Mouse (Mus musculus) embryonic facial prominence, embryonic 11.5 days (tissue): ENCODE data around the gene Gpnmb. TPM values are rescaled to one million over a fixed set of nuclear protein-coding genes. Genes with fewer than 3 reads are reported as not detected.

ENCODE experiments used
- ATAC-seq: fragments of 200-750 bp; cut with Nextera tagmentation; replicated peaks from 2 replicates; pipeline ENCODE4 v1.8.0; 2017; ENCODE audit warnings: low read depth; ENCODE audit not compliant: insufficient number of reproducible peaks, low FRiP score, low TSS enrichment
- DNase-seq: peaks from one replicate; pipeline ENCODE4 v3.0.0-alpha.2; 2015; ENCODE audit warnings: low spot score
- H3K27ac ChIP-seq: fragments of 300-500 bp; sonication (generic); replicated peaks from 2 replicates; pipeline ENCODE4 v1.5.1; 2014; ENCODE audit warnings: mild to moderate bottlenecking, low read depth, low read length, control low read depth
- H3K27me3 ChIP-seq: fragments of 300-500 bp; sonication (generic); 2 replicates; pipeline ENCODE4 v1.6.1; 2014; ENCODE audit warnings: mild to moderate bottlenecking, low read length, moderate library complexity, mixed read lengths; ENCODE audit not compliant: control insufficient read depth, insufficient read depth
- H3K36me3 ChIP-seq: fragments of 300-500 bp; sonication (generic); replicated peaks from 2 replicates; pipeline ENCODE4 v1.6.1; 2014; ENCODE audit warnings: low read depth, mild to moderate bottlenecking, low read length, moderate library complexity, mixed read lengths; ENCODE audit not compliant: control insufficient read depth, insufficient read depth
- H3K4me1 ChIP-seq: fragments of 300-500 bp; sonication (generic); 2 replicates; pipeline ENCODE4 v1.6.1; 2014; ENCODE audit warnings: low read length, mixed read lengths; ENCODE audit not compliant: control insufficient read depth, insufficient read depth
- H3K4me2 ChIP-seq: fragments of 300-500 bp; sonication (generic); 2 replicates; pipeline ENCODE4 v1.6.1; 2014; ENCODE audit warnings: low read depth, mild to moderate bottlenecking, control low read depth, low read length, moderate library complexity
- H3K4me3 ChIP-seq: fragments of 300-500 bp; sonication (generic); 2 replicates; pipeline ENCODE4 v1.5.1; 2014; ENCODE audit warnings: low read depth, low read length, control low read depth
- H3K9ac ChIP-seq: fragments of 300-500 bp; sonication (generic); replicated peaks from 2 replicates; pipeline ENCODE4 v1.6.1; 2014; ENCODE audit warnings: mild to moderate bottlenecking, control low read depth, low read length
- H3K9me3 ChIP-seq: fragments of 300-500 bp; sonication (generic); replicated peaks from 2 replicates; pipeline ENCODE4 v1.6.1; 2016; ENCODE audit warnings: mild to moderate bottlenecking, low read length, inconsistent platforms, mixed read lengths; ENCODE audit not compliant: control insufficient read depth
- WGBS: fragments of 180-500 bp; shearing (Covaris S2); extraction: QIAGEN DNeasy Blood & Tissue Kit; methylation state at CpG from one replicate; pipeline ENCODE4 v1.1.7; 2014; 5-methylcytosine and 5-hydroxymethylcytosine counted together
- polyA plus RNA-seq: library from polyadenylated mRNA; unstranded; fragments of >200 nt; fragmentation: Nextera tagmentation; extraction: Ambion mirVana; gene quantifications from 2 replicates; pipeline ENCODE4 v1.2.1, GENCODE M21; 2014

Gene Gpnmb
- polyA plus RNA-seq, 1 experiment from 2014 or later, result 3.3 TPM

DNA sequence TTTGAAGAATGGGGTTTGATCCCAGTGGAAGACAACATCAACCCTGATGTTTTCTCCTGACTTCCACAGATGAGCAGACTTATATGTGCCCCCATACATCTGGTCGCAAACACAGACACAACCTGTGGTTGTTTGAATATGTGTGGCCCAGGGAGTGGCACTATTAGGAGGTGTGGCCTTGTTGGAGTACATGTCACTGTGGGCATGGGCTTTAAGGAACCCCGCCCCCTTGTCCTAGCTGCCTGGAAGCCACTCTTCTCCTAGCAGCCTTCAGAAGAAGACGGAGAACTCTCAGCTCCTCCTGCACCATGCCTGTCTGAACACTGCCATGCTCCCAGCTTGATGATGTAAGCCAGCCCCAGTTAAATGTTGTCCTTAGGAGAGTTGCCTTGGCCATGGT is 84.0 kb downstream of the Gpnmb start:
- H3K9ac ChIP-seq, result no peak overlapping the region
- ATAC-seq (no peak), DNase-seq (no peak)
- H3K36me3 ChIP-seq, result no peaks in the 10 kb centered on the region; the same call in none of the 2 replicates
- no peaks in the 10 kb centered on the region for H3K9me3 ChIP-seq
- WGBS, result 90% methylated on average over 3 of the region's 3 CpGs
- H3K27me3 ChIP-seq, result no peaks in the 10 kb centered on the region
- no peak overlapping the region for H3K4me2 ChIP-seq
- no peaks in the 10 kb centered on the region for H3K4me1 ChIP-seq
- no peak overlapping the region for H3K27ac ChIP-seq
- no peak overlapping the region for H3K4me3 ChIP-seq

Other genes with a start within 250 kb of the Gpnmb start
- 30.4 and 32.7 TPM in 2 replicates for gene Tmem176a, start 195.6 kb upstream of the Gpnmb start, polyA plus RNA-seq
- gene Tmem176b, start 195.1 kb upstream of the Gpnmb start, polyA plus RNA-seq, result 87.3 and 103 TPM in 2 replicates
- gene Aoc1, start 163.7 kb upstream of the Gpnmb start, polyA plus RNA-seq, result not detected in 2 replicates
- not detected in 2 replicates for gene 1600015I10Rik, start 106.7 kb upstream of the Gpnmb start, polyA plus RNA-seq
- not detected in 2 replicates for gene Doxl2, start 61.6 kb upstream of the Gpnmb start, polyA plus RNA-seq
- not detected in 2 replicates for gene Svs1, start 49.7 kb upstream of the Gpnmb start, polyA plus RNA-seq
- 68.5 and 75.4 TPM in 2 replicates for gene Malsu1, start 37.2 kb downstream of the Gpnmb start, polyA plus RNA-seq
- 138 and 149 TPM in 2 replicates for gene Igf2bp3, start 178.4 kb downstream of the Gpnmb start, polyA plus RNA-seq
- 53.3 and 55.5 TPM in 2 replicates for gene Tra2a, start 227.5 kb downstream of the Gpnmb start, polyA plus RNA-seq